Mouse (Mus musculus): ENCODE data around the gene Pgam2. TPM values are rescaled to one million over a fixed set of nuclear protein-coding genes. Genes with fewer than 3 reads are reported as not detected.

Gene Pgam2
- polyA plus RNA-seq, 1 experiment = 157 TPM

DNA sequence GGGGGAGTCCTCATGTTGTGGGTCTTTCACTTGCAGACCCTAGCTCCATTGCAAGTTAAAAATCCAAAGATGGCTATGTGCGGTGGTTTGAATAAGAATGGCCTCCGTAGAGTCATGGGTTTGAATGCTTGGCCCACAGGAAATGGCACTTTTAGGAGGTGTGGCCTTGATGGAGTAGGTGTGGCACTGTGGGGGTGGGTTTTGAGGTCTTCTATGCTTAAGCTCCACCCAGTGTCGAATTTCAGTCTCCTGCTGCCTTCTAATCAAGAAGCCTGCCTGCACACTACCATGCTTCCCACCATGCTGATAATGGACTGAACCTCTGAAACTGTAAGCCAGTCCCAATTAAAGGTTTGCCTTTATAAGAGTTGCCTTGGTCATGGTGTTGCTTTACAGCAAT, 39.6 kb upstream of the Pgam2 start:
- Histone ChIP-seq H3K27ac (ENCODE audit: insufficient read depth, low read depth, low read length) (no peak overlapping the region), H3K4me1 (ENCODE audit: control insufficient read depth, insufficient read depth, low read length) (peaks cover 12% of the 10 kb centered on the region), H3K27me3 (replicated peaks; ENCODE audit: control insufficient read depth, insufficient read depth, low read length) (no peaks in the 10 kb centered on the region), H3K36me3 (ENCODE audit: control insufficient read depth, insufficient read depth, low read length) (no peaks in the 10 kb centered on the region), H3K4me3 (ENCODE audit: insufficient read depth, low read depth, low read length) (no peak overlapping the region)
- no peak for TF ChIP-seq POLR2A (IDR thresholded peaks at IDR 0.05; ENCODE audit: low read depth, low read length)
- TF ChIP-seq CTCF (conservative IDR thresholded peaks at IDR 0.05; ENCODE audit: insufficient read depth, insufficient read length, low read depth, low read length) = no peak
- DNase-seq = no peak
- WGBS = 83% methylated on average over 3 of the region's 3 CpGs

DNA sequence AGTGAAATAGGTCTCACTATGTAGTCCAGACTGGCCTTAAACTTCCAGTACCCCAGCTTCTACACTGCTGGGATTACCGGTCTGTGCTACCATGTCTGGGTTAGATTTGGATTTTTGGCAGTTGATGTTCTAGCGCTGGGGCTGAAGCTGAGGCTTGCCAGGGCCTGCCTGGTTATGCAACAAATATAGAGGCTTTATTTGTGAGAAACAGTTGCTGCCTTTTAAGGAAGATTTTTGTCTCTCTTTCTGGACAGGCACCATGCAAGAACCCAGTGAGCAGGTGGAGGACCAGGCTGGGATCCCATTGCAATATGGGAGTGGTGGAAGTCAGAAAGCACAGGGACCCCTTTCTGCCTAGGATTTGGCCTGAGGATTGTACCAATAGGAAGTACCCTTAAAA, 38.2 kb upstream of the Pgam2 start:
- Histone ChIP-seq H3K36me3 (ENCODE audit: control insufficient read depth, insufficient read depth, low read length) (no peaks in the 10 kb centered on the region), H3K27me3 (replicated peaks; ENCODE audit: control insufficient read depth, insufficient read depth, low read length) (no peaks in the 10 kb centered on the region), H3K27ac (ENCODE audit: insufficient read depth, low read depth, low read length) (no peak overlapping the region), H3K4me3 (ENCODE audit: insufficient read depth, low read depth, low read length) (no peak overlapping the region), H3K4me1 (ENCODE audit: control insufficient read depth, insufficient read depth, low read length) (peaks cover 8% of the 10 kb centered on the region)
- WGBS = 95% methylated on average over 2 of the region's 2 CpGs
- no peak for DNase-seq
- TF ChIP-seq CTCF (conservative IDR thresholded peaks at IDR 0.05; ENCODE audit: insufficient read depth, insufficient read length, low read depth, low read length) = no peak
- TF ChIP-seq POLR2A (IDR thresholded peaks at IDR 0.05; ENCODE audit: low read depth, low read length) = no peak

GRCm38 (mm10) chr11:5840346-5840745, 36.8 kb upstream of the Pgam2 start:
- Histone ChIP-seq H3K4me1 (ENCODE audit: control insufficient read depth, insufficient read depth, low read length) (no peaks in the 10 kb centered on the region), H3K27ac (ENCODE audit: insufficient read depth, low read depth, low read length) (no peak overlapping the region), H3K4me3 (ENCODE audit: insufficient read depth, low read depth, low read length) (no peak overlapping the region), H3K36me3 (ENCODE audit: control insufficient read depth, insufficient read depth, low read length) (no peaks in the 10 kb centered on the region), H3K27me3 (replicated peaks; ENCODE audit: control insufficient read depth, insufficient read depth, low read length) (no peaks in the 10 kb centered on the region)
- WGBS = 86% methylated on average over 7 of the region's 7 CpGs
- DNase-seq = no peak
- TF ChIP-seq POLR2A (IDR thresholded peaks at IDR 0.05; ENCODE audit: low read depth, low read length) (no peak), CTCF (conservative IDR thresholded peaks at IDR 0.05; ENCODE audit: insufficient read depth, insufficient read length, low read depth, low read length) (no peak)

- no peaks in the 10 kb centered on the region for H3K4me1 ChIP-seq (ENCODE audit: control insufficient read depth, insufficient read depth, low read length)
- H3K27me3 ChIP-seq (replicated peaks; ENCODE audit: control insufficient read depth, insufficient read depth, low read length) = no peaks in the 10 kb centered on the region
- TF ChIP-seq CTCF (conservative IDR thresholded peaks at IDR 0.05; ENCODE audit: insufficient read depth, insufficient read length, low read depth, low read length) (peak; percentile 76), POLR2A (IDR thresholded peaks at IDR 0.05; ENCODE audit: low read depth, low read length) (no peak)
- H3K36me3 ChIP-seq (ENCODE audit: control insufficient read depth, insufficient read depth, low read length) = no peaks in the 10 kb centered on the region
- peak within 1 kb of the TSS; percentile 53 for H3K27ac ChIP-seq (ENCODE audit: insufficient read depth, low read depth, low read length)
- peak within 1 kb of the TSS; percentile 81 for H3K4me3 ChIP-seq (ENCODE audit: insufficient read depth, low read depth, low read length)
- DNase-seq = peak; percentile 97
- under 1% methylated on average over 63 of the region's 63 CpGs for WGBS
These were observed 34.0 kb upstream of the Pgam2 start, which contains the start of gene Polm for GRCm38 (mm10) chr11:5837251-5838246. TSS of gene Polm (minus strand) at chr11:5838016.

- TF ChIP-seq POLR2A (IDR thresholded peaks at IDR 0.05; ENCODE audit: low read depth, low read length) (no peak), CTCF (conservative IDR thresholded peaks at IDR 0.05; ENCODE audit: insufficient read depth, insufficient read length, low read depth, low read length) (peak; percentile 32; the same call in 1 of the 2 replicates)
- H3K4me3 ChIP-seq (ENCODE audit: insufficient read depth, low read depth, low read length) = no peak overlapping the region
- no peak overlapping the region for H3K27ac ChIP-seq (ENCODE audit: insufficient read depth, low read depth, low read length)
- no peaks in the 10 kb centered on the region for H3K27me3 ChIP-seq (replicated peaks; ENCODE audit: control insufficient read depth, insufficient read depth, low read length)
- WGBS = 59% methylated on average over 1 of the region's 1 CpGs
- no peaks in the 10 kb centered on the region for H3K4me1 ChIP-seq (ENCODE audit: control insufficient read depth, insufficient read depth, low read length)
- H3K36me3 ChIP-seq (ENCODE audit: control insufficient read depth, insufficient read depth, low read length) = no peaks in the 10 kb centered on the region
- peak; percentile 38 for DNase-seq
These were observed 32.6 kb upstream of the Pgam2 start for GRCm38 (mm10) chr11:5836126-5836525.

- no peaks in the 10 kb centered on the region for H3K36me3 ChIP-seq (ENCODE audit: control insufficient read depth, insufficient read depth, low read length)
- WGBS = 76% methylated on average over 7 of the region's 7 CpGs
- TF ChIP-seq POLR2A (IDR thresholded peaks at IDR 0.05; ENCODE audit: low read depth, low read length) (no peak), CTCF (conservative IDR thresholded peaks at IDR 0.05; ENCODE audit: insufficient read depth, insufficient read length, low read depth, low read length) (no peak)
These were observed 31.5 kb upstream of the Pgam2 start for GRCm38 (mm10) chr11:5835057-5835456.

GRCm38 (mm10) chr11:5834506-5834905, 31.0 kb upstream of the Pgam2 start:
- Histone ChIP-seq H3K36me3 (ENCODE audit: control insufficient read depth, insufficient read depth, low read length) (no peaks in the 10 kb centered on the region), H3K4me1 (ENCODE audit: control insufficient read depth, insufficient read depth, low read length) (no peaks in the 10 kb centered on the region), H3K27me3 (replicated peaks; ENCODE audit: control insufficient read depth, insufficient read depth, low read length) (no peaks in the 10 kb centered on the region), H3K4me3 (ENCODE audit: insufficient read depth, low read depth, low read length) (no peak overlapping the region), H3K27ac (ENCODE audit: insufficient read depth, low read depth, low read length) (no peak overlapping the region)
- DNase-seq = no peak
- TF ChIP-seq CTCF (conservative IDR thresholded peaks at IDR 0.05; ENCODE audit: insufficient read depth, insufficient read length, low read depth, low read length) (no peak), POLR2A (IDR thresholded peaks at IDR 0.05; ENCODE audit: low read depth, low read length) (no peak)
- 54% methylated on average over 9 of the region's 9 CpGs for WGBS

More at GRCm38 (mm10) chr11:5835057-5835456, 31.5 kb upstream of the Pgam2 start:
- Histone ChIP-seq H3K27ac (ENCODE audit: insufficient read depth, low read depth, low read length) (no peak overlapping the region), H3K27me3 (replicated peaks; ENCODE audit: control insufficient read depth, insufficient read depth, low read length) (no peaks in the 10 kb centered on the region), H3K4me1 (ENCODE audit: control insufficient read depth, insufficient read depth, low read length) (no peaks in the 10 kb centered on the region), H3K4me3 (ENCODE audit: insufficient read depth, low read depth, low read length) (no peak overlapping the region)
- DNase-seq = no peak

Measured in kidney, adult 2 months (tissue).